8 mouse cellular contexts compared by ENCODE assay signal in the genomic region with DNA sequence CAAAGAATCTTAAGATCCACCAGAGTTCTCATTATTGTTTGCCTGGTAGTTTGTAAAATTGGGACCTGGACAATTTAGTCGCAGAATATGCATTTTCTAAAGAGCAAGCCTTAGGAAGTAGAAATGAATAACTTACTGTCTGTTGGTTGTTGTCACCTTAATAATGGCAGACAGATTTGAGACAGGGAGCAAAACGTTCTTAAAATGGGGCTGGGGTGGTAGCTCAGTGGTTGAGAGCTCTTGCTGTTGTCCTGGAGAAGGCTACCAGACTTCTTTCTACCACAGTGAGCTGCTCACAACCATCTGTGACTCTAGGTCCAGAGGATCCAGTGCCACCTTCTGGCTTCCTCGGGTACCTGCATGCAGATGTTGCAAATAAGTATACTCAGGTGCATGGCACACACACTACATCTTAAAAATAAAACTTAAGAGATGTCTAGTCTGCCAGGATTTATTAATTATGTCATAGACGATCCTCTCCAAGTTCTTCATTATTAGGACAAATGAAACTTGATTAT. TPM values are rescaled to one million over a fixed set of nuclear protein-coding genes. Genes with fewer than 3 reads are reported as not detected.
A peak's percentile ranks its signal among the peaks of the same experiment; 100 is the strongest.
DNase-seq lines count a peak whose midpoint lies in the region; ATAC-seq lines count a peak whose summit lies in the region.

No protein-coding gene starts in this region.

- peak overlapping the region; percentile 69 for H3K4me3 ChIP-seq in erythroblast, embryonic 14.5 days (replicated peaks)
- H3K4me3 ChIP-seq in intestine, embryonic 15.5 days (replicated peaks) = peak overlapping the region; percentile 76
- H3K4me3 ChIP-seq in neural tube, embryonic 14.5 days (ENCODE audit: low read depth, low read length) = peak overlapping the region; percentile 88

- H3K27ac ChIP-seq in intestine, embryonic 15.5 days = no peak overlapping the region
- H3K27ac ChIP-seq in neural tube, embryonic 14.5 days (ENCODE audit: low read depth, low read length) = no peak overlapping the region

- peaks cover 24% of the 10 kb centered on the region for H3K4me1 ChIP-seq in erythroblast, embryonic 14.5 days (ENCODE audit: control insufficient read depth)
- no peaks in the 10 kb centered on the region for H3K4me1 ChIP-seq in intestine, embryonic 15.5 days (replicated peaks)
- peaks cover 9% of the 10 kb centered on the region; the same call in 1 of the 2 replicates for H3K4me1 ChIP-seq in neural tube, embryonic 14.5 days (ENCODE audit: control insufficient read depth, insufficient read depth, low read length)

- no peak overlapping the region for H3K9ac ChIP-seq in intestine, embryonic 15.5 days
- peak overlapping the region; percentile 96 for H3K9ac ChIP-seq in neural tube, embryonic 14.5 days (replicated peaks; ENCODE audit: low read depth, low read length)

- DNase-seq in CD4-positive, CD25-positive, alpha-beta regulatory T cell, adult 2 months (ENCODE audit: low read depth, low spot score) = peak; percentile 75
- DNase-seq in WW6 (ENCODE audit: low read depth, low spot score) = peak; percentile 48
- DNase-seq in lung, adult 18-20 months = peak; percentile 12 to 17
- no peak for DNase-seq in adrenal gland, adult 18-20 months (ENCODE audit: low spot score in 2 of 2)
- no peak for DNase-seq in left cerebral cortex, adult 18-20 months (ENCODE audit: low spot score in 2 of 2)

- peak overlapping the region; percentile 68 for H3K4me2 ChIP-seq in intestine, embryonic 15.5 days (replicated peaks)
- H3K4me2 ChIP-seq in neural tube, embryonic 14.5 days (ENCODE audit: low read depth, low read length) = peak overlapping the region; percentile 62

- no peak for ATAC-seq in intestine, embryonic 15.5 days
- no peak for ATAC-seq in neural tube, embryonic 14.5 days (ENCODE audit: low read depth)

- peaks cover 39% of the 10 kb centered on the region for H3K36me3 ChIP-seq in erythroblast, embryonic 14.5 days (ENCODE audit: control insufficient read depth)
- H3K36me3 ChIP-seq in intestine, embryonic 15.5 days = peaks cover 15% of the 10 kb centered on the region
- peaks cover 19% of the 10 kb centered on the region for H3K36me3 ChIP-seq in neural tube, embryonic 14.5 days (ENCODE audit: control insufficient read depth, insufficient read depth, low read length)

- H3K9me3 ChIP-seq in erythroblast, embryonic 14.5 days (ENCODE audit: control insufficient read depth, low read length) = no peaks in the 10 kb centered on the region
- no peaks in the 10 kb centered on the region for H3K9me3 ChIP-seq in intestine, embryonic 15.5 days
- no peaks in the 10 kb centered on the region for H3K9me3 ChIP-seq in neural tube, embryonic 14.5 days (ENCODE audit: control insufficient read depth, low read length)

- 56% methylated on average over 4 of the region's 4 CpGs for WGBS in intestine, embryonic 15.5 days
- WGBS in neural tube, embryonic 14.5 days = 67% methylated on average over 4 of the region's 4 CpGs

- no peaks in the 10 kb centered on the region for H3K27me3 ChIP-seq in erythroblast, embryonic 14.5 days (ENCODE audit: control insufficient read depth)
- no peaks in the 10 kb centered on the region for H3K27me3 ChIP-seq in intestine, embryonic 15.5 days (replicated peaks)
- H3K27me3 ChIP-seq in neural tube, embryonic 14.5 days (ENCODE audit: control insufficient read depth, insufficient read depth, low read length) = no peaks in the 10 kb centered on the region; the same call in 1 of the 2 replicates

RNA-seq across cellular contexts. Expression of gene Alg10b, which starts 1.0 kb away (rescaled TPM):
- polyA plus RNA-seq in erythroblast, embryonic 14.5 days (2012) = 0.29 and 0.53 TPM in 2 replicates
- polyA plus RNA-seq in intestine, embryonic 15.5 days (2015; fragmentation: Nextera tagmentation; extraction: Ambion mirVana) = 29.2 and 30.0 TPM in 2 replicates
- polyA plus RNA-seq in neural tube, embryonic 14.5 days (2014; fragmentation: Nextera tagmentation; extraction: Ambion mirVana) = 51.2 and 54.6 TPM in 2 replicates
- 10 to 100 TPM; 22.8 to 30.8 TPM for total RNA-seq in adrenal gland, adult 18-20 months (2021)
- 10 to 100 TPM; 26.9 to 28.1 TPM for total RNA-seq in left cerebral cortex, adult 18-20 months (2021)

Comparison
In these comparisons a context has a peak if more than half of its experiments do, and no peak if none do; other contexts are left out.
1. DNase-seq: peak in CD4-positive, CD25-positive, alpha-beta regulatory T cell, adult 2 months (single experiment), WW6 (single experiment) and lung, adult 18-20 months (2 of 2); none in adrenal gland, adult 18-20 months (0 of 2) and left cerebral cortex, adult 18-20 months (0 of 2).
2. RNA of gene Alg10b, which starts 1.0 kb away (polyA plus RNA-seq): 51.2 to 54.6 TPM in neural tube, embryonic 14.5 days and 29.2 to 30.0 TPM in intestine, embryonic 15.5 days; 0.29 to 0.53 TPM in erythroblast, embryonic 14.5 days; every median in the first group is over 10 times any median in the second.
3. Peak in every context shown above with its lines, with median percentiles within 50 percentile points of each other: H3K4me3 ChIP-seq.